Mouse (Mus musculus) effector memory CD4-positive, alpha-beta T cell, adult 7 months (primary cell): ENCODE measurements around the gene Olfr263. TPM values are rescaled to one million over a fixed set of nuclear protein-coding genes. Genes with fewer than 3 reads are reported as not detected.

Experiments
- polyA plus RNA-seq: library from polyadenylated mRNA; unstranded; fragments of 100-300 nt; shearing (Covaris generic); gene quantifications from one replicate; pipeline ENCODE4 v1.2.1, GENCODE M21; 2017

The Olfr263 gene
- not detected for polyA plus RNA-seq

DNA sequence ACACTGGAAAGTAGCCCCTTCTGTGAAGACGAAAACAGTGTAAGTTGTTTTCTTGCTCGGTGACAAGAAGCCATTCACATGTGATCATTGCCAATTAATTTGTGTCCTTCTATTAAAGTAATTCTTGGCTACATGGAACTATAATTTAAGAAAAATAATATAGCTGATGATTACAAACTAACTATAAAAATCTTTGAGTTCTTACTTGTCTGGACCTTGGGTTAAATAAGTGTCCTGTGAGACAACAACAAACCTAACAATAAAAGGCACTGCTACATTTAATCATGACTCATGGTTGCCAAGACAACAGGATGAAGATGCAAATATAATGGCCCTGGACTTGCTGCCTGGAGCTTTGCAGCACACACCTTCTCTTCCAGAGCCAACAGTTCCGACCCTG is at the start of gene Olfr263:
Gene Olfr263, plus strand, starts transcription at position 301 of the 400 bp plus-strand sequence.

DNA sequence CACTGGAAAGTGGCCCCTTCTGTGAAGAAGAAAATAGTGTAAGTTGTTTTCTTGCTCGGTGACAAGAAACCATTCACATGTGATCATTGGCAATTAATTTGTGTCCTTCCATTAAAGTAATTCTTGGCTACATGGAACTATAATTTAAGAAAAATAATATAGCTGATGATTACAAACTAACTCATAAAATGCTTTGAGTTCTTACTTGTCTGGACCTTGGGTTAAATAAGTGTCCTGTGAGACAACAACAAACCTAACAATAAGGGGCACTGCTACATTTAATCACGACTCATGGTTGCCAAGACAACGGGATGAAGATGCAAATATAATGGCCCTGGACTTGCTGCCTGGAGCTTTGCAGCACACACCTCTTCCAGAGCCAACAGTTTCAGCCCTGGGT is 18.3 kb upstream of the Olfr263 start, which contains the start of gene Olfr1369-ps1:
Gene Olfr1369-ps1, plus strand, starts transcription at position 301 of the 400 bp plus-strand sequence.

DNA sequence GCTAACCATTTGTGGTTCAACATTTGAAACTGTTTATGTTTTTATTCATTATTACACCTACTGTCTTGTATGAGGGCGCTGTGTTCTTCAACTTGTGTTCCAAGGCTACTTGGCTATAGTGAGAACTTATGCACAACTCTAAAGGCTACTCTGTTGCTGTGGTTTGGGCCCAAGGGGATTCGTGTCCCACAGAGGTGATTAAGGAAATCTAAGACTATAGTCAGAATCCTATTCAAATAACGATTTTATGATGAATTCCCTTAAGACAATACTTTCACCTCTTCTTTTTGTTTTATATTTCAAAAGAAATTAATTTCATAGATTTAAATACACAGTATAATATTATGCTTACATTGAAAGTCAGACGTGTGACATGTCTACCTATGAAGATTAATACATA is 16.3 kb downstream of the Olfr263 start, which contains the start of gene Olfr1368:
Gene Olfr1368, minus strand, starts transcription at position 101 of the 400 bp plus-strand sequence.

DNA sequence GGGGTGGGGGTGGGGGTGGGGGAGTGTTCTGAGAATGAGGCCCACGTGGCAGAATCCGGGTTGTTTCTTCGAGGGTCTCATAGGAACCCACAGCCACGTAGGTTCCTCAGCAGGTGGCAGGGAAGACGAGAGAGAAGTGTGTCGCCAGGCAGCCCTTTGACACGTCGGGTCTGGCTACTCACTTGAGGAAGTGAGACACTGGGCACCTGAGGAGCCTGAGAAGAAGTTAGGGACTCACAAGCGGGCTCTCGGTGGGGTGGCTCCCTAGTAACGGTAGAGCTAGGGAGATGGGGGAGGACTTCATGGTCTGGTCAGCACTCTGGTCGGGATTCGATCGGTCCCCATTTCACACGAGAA is 49.9 kb downstream of the Olfr263 start, which contains the start of gene Trim27:
Gene Trim27, plus strand, starts transcription at position 79 of the 357 bp plus-strand sequence.

Other genes with a start within 250 kb of the Olfr263 start
- not detected for gene Olfr1370, start 54.7 kb upstream of the Olfr263 start, polyA plus RNA-seq
- not detected for gene Olfr1369-ps1, start 18.2 kb upstream of the Olfr263 start, polyA plus RNA-seq
- not detected for gene Olfr1368, start 16.2 kb downstream of the Olfr263 start, polyA plus RNA-seq
- gene Trim27, start 49.8 kb downstream of the Olfr263 start, polyA plus RNA-seq, result 128 TPM
- 0.30 TPM for gene Gpx5, start 163.1 kb downstream of the Olfr263 start, polyA plus RNA-seq
- gene Gpx6, start 182.5 kb downstream of the Olfr263 start, polyA plus RNA-seq, result 0.57 TPM
- gene Olfr1367, start 217.3 kb downstream of the Olfr263 start, polyA plus RNA-seq, result not detected
- 3.7 TPM for gene Zscan12, start 233.2 kb downstream of the Olfr263 start, polyA plus RNA-seq